Mouse (Mus musculus): Measurements from ENCODE around the gene Klf1. TPM values are rescaled to one million over a fixed set of nuclear protein-coding genes. Genes with fewer than 3 reads are reported as not detected.

Klf1 gene
- polyA plus RNA-seq (2014; fragmentation: Illumina TruSeq; extraction: RNeasy Lipid Tissue Mini Kit (QIAGEN cat#74804); ENCODE audit: low read depth, low replicate concordance), result 0.22 TPM

GRCm38 (mm10) chr8:84901752-84902151, at the start of gene Klf1:
TSS of gene Klf1 (plus strand) at chr8:84901928.

GRCm38 (mm10) chr8:84856864-84857441, 44.8 kb upstream of the Klf1 start, which contains the start of gene Farsa:
TSS of gene Farsa (plus strand) at chr8:84856989.

GRCm38 (mm10) chr8:84871376-84872308, 30.1 kb upstream of the Klf1 start, which contains the start of gene Syce2:
TSS of gene Syce2 (plus strand) at chr8:84872111.

GRCm38 (mm10) chr8:84893709-84894134, 8.0 kb upstream of the Klf1 start, which contains the start of gene Gcdh:
TSS of gene Gcdh (minus strand) at chr8:84893921.

GRCm38 (mm10) chr8:84908421-84909161, 6.9 kb downstream of the Klf1 start, which contains the start of gene Dnase2a:
TSS of gene Dnase2a (plus strand) at chr8:84908560.

GRCm38 (mm10) chr8:84936962-84937546, 35.3 kb downstream of the Klf1 start, which contains the start of gene Mast1:
TSS of gene Mast1 (minus strand) at chr8:84937359.

GRCm38 (mm10) chr8:84946528-84947240, 45.0 kb downstream of the Klf1 start, which contains the start of gene Rtbdn:
TSS of gene Rtbdn (plus strand) at chr8:84946991.

Other genes with a start within 250 kb of the Klf1 start
- 0.22 TPM for gene Ier2, start 239.1 kb upstream of the Klf1 start, polyA plus RNA-seq (2014; fragmentation: Illumina TruSeq; extraction: RNeasy Lipid Tissue Mini Kit (QIAGEN cat#74804); ENCODE audit: low read depth, low replicate concordance)
- 21.0 TPM for gene Trmt1, start 215.6 kb upstream of the Klf1 start, polyA plus RNA-seq (2014; fragmentation: Illumina TruSeq; extraction: RNeasy Lipid Tissue Mini Kit (QIAGEN cat#74804); ENCODE audit: low read depth, low replicate concordance)
- 1.1 TPM for gene Nacc1, start 214.1 kb upstream of the Klf1 start, polyA plus RNA-seq (2014; fragmentation: Illumina TruSeq; extraction: RNeasy Lipid Tissue Mini Kit (QIAGEN cat#74804); ENCODE audit: low read depth, low replicate concordance)
- gene Lyl1, start 200.5 kb upstream of the Klf1 start, polyA plus RNA-seq (2014; fragmentation: Illumina TruSeq; extraction: RNeasy Lipid Tissue Mini Kit (QIAGEN cat#74804); ENCODE audit: low read depth, low replicate concordance), result not detected
- not detected for gene G430095P16Rik, start 178.9 kb upstream of the Klf1 start, polyA plus RNA-seq (2014; fragmentation: Illumina TruSeq; extraction: RNeasy Lipid Tissue Mini Kit (QIAGEN cat#74804); ENCODE audit: low read depth, low replicate concordance)
- 1.3 TPM for gene Nfix, start 101.6 kb upstream of the Klf1 start, polyA plus RNA-seq (2014; fragmentation: Illumina TruSeq; extraction: RNeasy Lipid Tissue Mini Kit (QIAGEN cat#74804); ENCODE audit: low read depth, low replicate concordance)
- 21.7 TPM for gene Dand5, start 79.1 kb upstream of the Klf1 start, polyA plus RNA-seq (2014; fragmentation: Illumina TruSeq; extraction: RNeasy Lipid Tissue Mini Kit (QIAGEN cat#74804); ENCODE audit: low read depth, low replicate concordance)
- 0.55 TPM for gene Gadd45gip1, start 70.4 kb upstream of the Klf1 start, polyA plus RNA-seq (2014; fragmentation: Illumina TruSeq; extraction: RNeasy Lipid Tissue Mini Kit (QIAGEN cat#74804); ENCODE audit: low read depth, low replicate concordance)
- 7.1 TPM for gene Rad23a, start 61.3 kb upstream of the Klf1 start, polyA plus RNA-seq (2014; fragmentation: Illumina TruSeq; extraction: RNeasy Lipid Tissue Mini Kit (QIAGEN cat#74804); ENCODE audit: low read depth, low replicate concordance)
- 720 TPM for gene Calr, start 55.0 kb upstream of the Klf1 start, polyA plus RNA-seq (2014; fragmentation: Illumina TruSeq; extraction: RNeasy Lipid Tissue Mini Kit (QIAGEN cat#74804); ENCODE audit: low read depth, low replicate concordance)
- 6.7 TPM for gene Farsa, start 44.9 kb upstream of the Klf1 start, polyA plus RNA-seq (2014; fragmentation: Illumina TruSeq; extraction: RNeasy Lipid Tissue Mini Kit (QIAGEN cat#74804); ENCODE audit: low read depth, low replicate concordance)
- gene Syce2, start 29.8 kb upstream of the Klf1 start, polyA plus RNA-seq (2014; fragmentation: Illumina TruSeq; extraction: RNeasy Lipid Tissue Mini Kit (QIAGEN cat#74804); ENCODE audit: low read depth, low replicate concordance), result 458 TPM
- 3.6 TPM for gene Gcdh, start 8.0 kb upstream of the Klf1 start, polyA plus RNA-seq (2014; fragmentation: Illumina TruSeq; extraction: RNeasy Lipid Tissue Mini Kit (QIAGEN cat#74804); ENCODE audit: low read depth, low replicate concordance)
- 1.5 TPM for gene Dnase2a, start 6.6 kb downstream of the Klf1 start, polyA plus RNA-seq (2014; fragmentation: Illumina TruSeq; extraction: RNeasy Lipid Tissue Mini Kit (QIAGEN cat#74804); ENCODE audit: low read depth, low replicate concordance)
- not detected for gene Mast1, start 35.4 kb downstream of the Klf1 start, polyA plus RNA-seq (2014; fragmentation: Illumina TruSeq; extraction: RNeasy Lipid Tissue Mini Kit (QIAGEN cat#74804); ENCODE audit: low read depth, low replicate concordance)
- not detected for gene Rtbdn, start 45.1 kb downstream of the Klf1 start, polyA plus RNA-seq (2014; fragmentation: Illumina TruSeq; extraction: RNeasy Lipid Tissue Mini Kit (QIAGEN cat#74804); ENCODE audit: low read depth, low replicate concordance)
- not detected for gene Gm49661, start 67.5 kb downstream of the Klf1 start, polyA plus RNA-seq (2014; fragmentation: Illumina TruSeq; extraction: RNeasy Lipid Tissue Mini Kit (QIAGEN cat#74804); ENCODE audit: low read depth, low replicate concordance)
- gene Prdx2, start 67.7 kb downstream of the Klf1 start, polyA plus RNA-seq (2014; fragmentation: Illumina TruSeq; extraction: RNeasy Lipid Tissue Mini Kit (QIAGEN cat#74804); ENCODE audit: low read depth, low replicate concordance), result 15.6 TPM
- 87.9 TPM for gene Rnaseh2a, start 67.8 kb downstream of the Klf1 start, polyA plus RNA-seq (2014; fragmentation: Illumina TruSeq; extraction: RNeasy Lipid Tissue Mini Kit (QIAGEN cat#74804); ENCODE audit: low read depth, low replicate concordance)
- not detected for gene Junb, start 76.8 kb downstream of the Klf1 start, polyA plus RNA-seq (2014; fragmentation: Illumina TruSeq; extraction: RNeasy Lipid Tissue Mini Kit (QIAGEN cat#74804); ENCODE audit: low read depth, low replicate concordance)
- gene Hook2, start 88.7 kb downstream of the Klf1 start, polyA plus RNA-seq (2014; fragmentation: Illumina TruSeq; extraction: RNeasy Lipid Tissue Mini Kit (QIAGEN cat#74804); ENCODE audit: low read depth, low replicate concordance), result 14.0 TPM
- not detected for gene Best2, start 112.6 kb downstream of the Klf1 start, polyA plus RNA-seq (2014; fragmentation: Illumina TruSeq; extraction: RNeasy Lipid Tissue Mini Kit (QIAGEN cat#74804); ENCODE audit: low read depth, low replicate concordance)
- gene Asna1, start 123.4 kb downstream of the Klf1 start, polyA plus RNA-seq (2014; fragmentation: Illumina TruSeq; extraction: RNeasy Lipid Tissue Mini Kit (QIAGEN cat#74804); ENCODE audit: low read depth, low replicate concordance), result 16.5 TPM
- gene Trir, start 124.9 kb downstream of the Klf1 start, polyA plus RNA-seq (2014; fragmentation: Illumina TruSeq; extraction: RNeasy Lipid Tissue Mini Kit (QIAGEN cat#74804); ENCODE audit: low read depth, low replicate concordance), result 13.2 TPM
- gene Tnpo2, start 135.0 kb downstream of the Klf1 start, polyA plus RNA-seq (2014; fragmentation: Illumina TruSeq; extraction: RNeasy Lipid Tissue Mini Kit (QIAGEN cat#74804); ENCODE audit: low read depth, low replicate concordance), result 14.0 TPM
- gene Fbxw9, start 158.1 kb downstream of the Klf1 start, polyA plus RNA-seq (2014; fragmentation: Illumina TruSeq; extraction: RNeasy Lipid Tissue Mini Kit (QIAGEN cat#74804); ENCODE audit: low read depth, low replicate concordance), result 5.7 TPM
- not detected for gene Gm5741, start 166.1 kb downstream of the Klf1 start, polyA plus RNA-seq (2014; fragmentation: Illumina TruSeq; extraction: RNeasy Lipid Tissue Mini Kit (QIAGEN cat#74804); ENCODE audit: low read depth, low replicate concordance)
- gene Dhps, start 169.8 kb downstream of the Klf1 start, polyA plus RNA-seq (2014; fragmentation: Illumina TruSeq; extraction: RNeasy Lipid Tissue Mini Kit (QIAGEN cat#74804); ENCODE audit: low read depth, low replicate concordance), result 12.3 TPM
- 2.9 TPM for gene Wdr83os, start 178.8 kb downstream of the Klf1 start, polyA plus RNA-seq (2014; fragmentation: Illumina TruSeq; extraction: RNeasy Lipid Tissue Mini Kit (QIAGEN cat#74804); ENCODE audit: low read depth, low replicate concordance)
- 1.3 TPM for gene Wdr83, start 179.4 kb downstream of the Klf1 start, polyA plus RNA-seq (2014; fragmentation: Illumina TruSeq; extraction: RNeasy Lipid Tissue Mini Kit (QIAGEN cat#74804); ENCODE audit: low read depth, low replicate concordance)
- 3.9 TPM for gene Man2b1, start 181.3 kb downstream of the Klf1 start, polyA plus RNA-seq (2014; fragmentation: Illumina TruSeq; extraction: RNeasy Lipid Tissue Mini Kit (QIAGEN cat#74804); ENCODE audit: low read depth, low replicate concordance)
- gene Zfp791, start 221.2 kb downstream of the Klf1 start, polyA plus RNA-seq (2014; fragmentation: Illumina TruSeq; extraction: RNeasy Lipid Tissue Mini Kit (QIAGEN cat#74804); ENCODE audit: low read depth, low replicate concordance), result 0.83 TPM
- not detected for gene Cks1brt, start 250.0 kb downstream of the Klf1 start, polyA plus RNA-seq (2014; fragmentation: Illumina TruSeq; extraction: RNeasy Lipid Tissue Mini Kit (QIAGEN cat#74804); ENCODE audit: low read depth, low replicate concordance)